Mouse (Mus musculus): ENCODE data around the gene Pdlim7. TPM values are rescaled to one million over a fixed set of nuclear protein-coding genes. Genes with fewer than 3 reads are reported as not detected.

Gene Pdlim7
- polyA plus RNA-seq, 1 experiment, result 6.0 TPM

DNA sequence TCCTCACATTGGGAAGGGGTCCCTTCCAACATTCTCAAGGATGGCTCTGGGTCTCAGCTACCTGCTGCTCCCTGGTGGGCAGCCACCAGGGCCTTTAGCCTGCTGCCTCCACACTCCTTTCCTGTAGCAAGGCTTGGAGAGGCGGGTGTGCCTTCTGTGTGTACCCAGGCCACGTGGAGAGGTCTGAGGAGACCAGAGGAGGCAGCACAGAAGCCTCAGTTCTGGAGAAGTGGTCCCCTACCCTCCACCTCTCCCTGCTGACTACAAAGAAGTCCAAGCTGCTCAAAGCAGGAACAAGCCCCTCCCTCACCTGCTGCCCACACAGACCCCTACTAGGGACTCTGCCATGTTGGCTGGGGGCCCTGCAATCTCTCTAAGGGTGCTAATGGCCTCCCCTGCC, 19.2 kb downstream of the Pdlim7 start:
- TF ChIP-seq CTCF (IDR thresholded peaks at IDR 0.05; ENCODE audit: low read depth, low read length) (no peak), POLR2A (IDR thresholded peaks at IDR 0.05; ENCODE audit: borderline replicate concordance, low read depth, low read length) (no peak)
- H3K4me3 ChIP-seq (ENCODE audit: insufficient read depth, low read length), result no peak overlapping the region
- H3K4me1 ChIP-seq (ENCODE audit: control insufficient read depth, insufficient read depth, low read length), result no peaks in the 10 kb centered on the region
- H3K27ac ChIP-seq (ENCODE audit: insufficient read depth, low read depth, low read length), result no peak overlapping the region

GRCm38 (mm10) chr13:55487578-55488498, 25.6 kb downstream of the Pdlim7 start, which contains the start of gene Dbn1:
TSS of gene Dbn1 (minus strand) at chr13:55488111.
- no peak within 1 kb of the TSS for H3K27ac ChIP-seq (ENCODE audit: insufficient read depth, low read depth, low read length)
- H3K4me1 ChIP-seq (ENCODE audit: control insufficient read depth, insufficient read depth, low read length), result no peaks in the 10 kb centered on the region
- no peak for TF ChIP-seq POLR2A (IDR thresholded peaks at IDR 0.05; ENCODE audit: borderline replicate concordance, low read depth, low read length)
- no peak for TF ChIP-seq CTCF (IDR thresholded peaks at IDR 0.05; ENCODE audit: low read depth, low read length)
- peak within 1 kb of the TSS; percentile 41 for H3K4me3 ChIP-seq (ENCODE audit: insufficient read depth, low read length)

DNA sequence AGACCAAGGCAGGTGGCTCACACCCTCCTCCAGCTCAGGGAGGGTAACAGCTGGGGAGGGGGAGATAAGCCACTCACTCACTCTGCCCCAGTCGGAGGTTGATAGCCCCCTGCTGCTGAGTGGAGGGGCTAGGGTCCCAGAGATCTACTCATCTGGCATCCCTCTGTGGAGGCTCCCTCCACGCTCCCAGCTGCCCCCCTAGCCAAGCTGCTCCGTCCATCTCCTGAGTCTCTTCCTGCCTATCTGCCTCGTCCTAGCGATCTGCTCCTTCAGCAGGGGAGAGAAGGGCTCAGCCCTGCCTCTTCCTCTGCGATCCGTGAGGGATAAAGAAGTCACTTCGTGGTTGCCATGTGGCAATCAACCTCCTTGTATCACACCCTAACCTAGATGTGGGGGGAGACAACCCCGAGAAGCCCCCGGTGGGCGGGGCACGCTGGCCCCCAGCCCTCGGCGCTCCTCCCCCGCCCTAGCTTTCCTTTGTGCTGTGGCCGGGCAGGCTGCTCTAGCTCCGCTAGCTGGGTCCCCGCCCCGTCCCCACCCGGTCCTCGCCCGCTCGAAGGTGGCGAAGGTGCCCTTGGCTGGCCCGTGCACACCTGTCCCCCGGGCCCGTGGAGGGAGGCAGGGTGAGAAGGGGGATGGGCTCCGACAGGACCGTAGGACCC, 26.4 kb downstream of the Pdlim7 start:
- 0 out of 2 replicates have a peak overlapping the region, but pooled peaks have one; percentile 1 for H3K4me3 ChIP-seq (ENCODE audit: insufficient read depth, low read length)
- no peaks in the 10 kb centered on the region for H3K4me1 ChIP-seq (ENCODE audit: control insufficient read depth, insufficient read depth, low read length)
- no peak overlapping the region for H3K27ac ChIP-seq (ENCODE audit: insufficient read depth, low read depth, low read length)
- TF ChIP-seq POLR2A (IDR thresholded peaks at IDR 0.05; ENCODE audit: borderline replicate concordance, low read depth, low read length), result no peak
- TF ChIP-seq CTCF (IDR thresholded peaks at IDR 0.05; ENCODE audit: low read depth, low read length), result no peak

GRCm38 (mm10) chr13:55486029-55486794, 27.3 kb downstream of the Pdlim7 start:
- Histone ChIP-seq H3K27ac (ENCODE audit: insufficient read depth, low read depth, low read length) (no peak overlapping the region), H3K4me1 (ENCODE audit: control insufficient read depth, insufficient read depth, low read length) (no peaks in the 10 kb centered on the region), H3K4me3 (ENCODE audit: insufficient read depth, low read length) (no peak overlapping the region)
- no peak for TF ChIP-seq CTCF (IDR thresholded peaks at IDR 0.05; ENCODE audit: low read depth, low read length)

GRCm38 (mm10) chr13:55484520-55485088, 28.9 kb downstream of the Pdlim7 start:
- Histone ChIP-seq H3K27ac (ENCODE audit: insufficient read depth, low read depth, low read length) (no peak overlapping the region), H3K4me3 (ENCODE audit: insufficient read depth, low read length) (no peak overlapping the region), H3K4me1 (ENCODE audit: control insufficient read depth, insufficient read depth, low read length) (no peaks in the 10 kb centered on the region)
- TF ChIP-seq CTCF (IDR thresholded peaks at IDR 0.05; ENCODE audit: low read depth, low read length) (no peak), POLR2A (IDR thresholded peaks at IDR 0.05; ENCODE audit: borderline replicate concordance, low read depth, low read length) (no peak)

DNA sequence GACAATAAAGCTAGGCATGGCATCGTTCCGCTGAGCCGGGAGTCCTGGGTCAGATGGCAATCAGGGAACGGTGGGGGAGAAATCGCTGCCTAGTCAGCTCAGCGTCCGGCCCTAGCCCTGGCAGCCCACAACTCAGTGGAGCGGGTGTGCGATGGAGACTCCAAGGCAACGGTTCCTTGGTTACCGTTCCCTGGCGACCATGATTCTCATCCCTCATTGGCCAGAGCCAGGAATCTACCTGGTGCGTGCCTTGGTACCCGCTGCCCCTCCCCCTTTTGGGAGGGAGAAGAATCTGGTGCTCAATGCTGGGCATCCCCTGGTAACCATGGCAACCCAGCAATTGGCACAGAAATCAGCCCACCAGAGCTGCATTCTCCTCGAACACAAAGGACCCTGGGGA, 29.9 kb downstream of the Pdlim7 start:
- no peak overlapping the region for H3K27ac ChIP-seq (ENCODE audit: insufficient read depth, low read depth, low read length)
- H3K4me3 ChIP-seq (ENCODE audit: insufficient read depth, low read length), result no peak overlapping the region
- TF ChIP-seq CTCF (IDR thresholded peaks at IDR 0.05; ENCODE audit: low read depth, low read length), result no peak
- TF ChIP-seq POLR2A (IDR thresholded peaks at IDR 0.05; ENCODE audit: borderline replicate concordance, low read depth, low read length), result no peak
- peaks cover 6% of the 10 kb centered on the region for H3K4me1 ChIP-seq (ENCODE audit: control insufficient read depth, insufficient read depth, low read length)

DNA sequence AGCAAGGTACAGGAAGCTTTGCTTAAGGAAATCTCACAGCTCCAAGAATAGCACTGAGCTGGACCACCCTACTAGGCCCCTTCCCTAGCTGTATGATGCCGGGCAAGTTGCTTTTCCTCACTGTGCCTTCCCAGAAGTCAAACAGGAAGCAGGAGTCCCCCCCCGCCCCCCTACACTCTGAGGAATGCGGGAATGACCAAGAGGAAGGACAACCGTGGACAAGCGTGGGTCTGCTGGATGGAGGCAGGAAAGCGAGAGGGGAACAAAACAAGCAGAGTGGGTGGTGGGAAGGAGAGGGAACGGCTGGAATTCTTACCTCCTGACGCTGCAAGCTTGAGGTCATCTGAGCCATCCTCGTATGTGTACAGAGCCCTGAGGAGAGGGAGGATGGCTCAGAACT, 30.4 kb downstream of the Pdlim7 start:
- H3K27ac ChIP-seq (ENCODE audit: insufficient read depth, low read depth, low read length), result no peak overlapping the region
- TF ChIP-seq POLR2A (IDR thresholded peaks at IDR 0.05; ENCODE audit: borderline replicate concordance, low read depth, low read length), result no peak
- no peak for TF ChIP-seq CTCF (IDR thresholded peaks at IDR 0.05; ENCODE audit: low read depth, low read length)
- no peak overlapping the region for H3K4me3 ChIP-seq (ENCODE audit: insufficient read depth, low read length)
- H3K4me1 ChIP-seq (ENCODE audit: control insufficient read depth, insufficient read depth, low read length), result peaks cover 10% of the 10 kb centered on the region

GRCm38 (mm10) chr13:55482542-55482941, 30.9 kb downstream of the Pdlim7 start:
- no peak overlapping the region for H3K4me3 ChIP-seq (ENCODE audit: insufficient read depth, low read length)
- H3K27ac ChIP-seq (ENCODE audit: insufficient read depth, low read depth, low read length), result no peak overlapping the region
- no peak for TF ChIP-seq POLR2A (IDR thresholded peaks at IDR 0.05; ENCODE audit: borderline replicate concordance, low read depth, low read length)
- TF ChIP-seq CTCF (IDR thresholded peaks at IDR 0.05; ENCODE audit: low read depth, low read length), result no peak
- peaks cover 10% of the 10 kb centered on the region for H3K4me1 ChIP-seq (ENCODE audit: control insufficient read depth, insufficient read depth, low read length)

DNA sequence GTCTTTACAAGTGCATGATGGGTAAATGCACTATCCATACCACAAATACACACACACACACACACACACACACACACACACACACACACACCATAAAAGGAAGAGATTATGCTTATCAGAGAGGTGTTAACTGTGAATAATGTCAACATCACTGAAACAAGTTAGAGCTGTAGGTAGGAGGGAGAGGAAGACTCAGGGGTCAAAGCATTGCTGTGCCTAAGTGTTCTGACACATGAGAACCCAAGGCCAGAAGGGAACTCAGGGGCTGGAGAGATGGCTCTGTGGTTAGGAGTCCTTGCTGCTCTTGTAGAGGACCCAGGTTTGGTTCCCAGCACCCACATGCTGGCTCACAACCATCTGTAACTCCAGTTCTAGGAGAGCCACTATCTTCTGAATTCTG, 33.5 kb downstream of the Pdlim7 start:
- TF ChIP-seq CTCF (IDR thresholded peaks at IDR 0.05; ENCODE audit: low read depth, low read length) (no peak), POLR2A (IDR thresholded peaks at IDR 0.05; ENCODE audit: borderline replicate concordance, low read depth, low read length) (no peak)
- no peak overlapping the region for H3K4me3 ChIP-seq (ENCODE audit: insufficient read depth, low read length)

More for the DNA sequence above, 33.5 kb downstream of the Pdlim7 start:
- H3K4me1 ChIP-seq (ENCODE audit: control insufficient read depth, insufficient read depth, low read length), result peaks cover 10% of the 10 kb centered on the region
- H3K27ac ChIP-seq (ENCODE audit: insufficient read depth, low read depth, low read length), result no peak overlapping the region

Data from bone marrow macrophage, adult 2 months (primary cell).